Mouse (Mus musculus): ENCODE data around the gene Ctnna2.

The Ctnna2 gene

GRCm38 (mm10) chr6:77817116-77817515 is 162.4 kb downstream of the Ctnna2 start:
- no peak for DNase-seq (ENCODE audit: low read depth)

GRCm38 (mm10) chr6:77811041-77811440 is 168.5 kb downstream of the Ctnna2 start:
- no peak for DNase-seq (ENCODE audit: low read depth)

GRCm38 (mm10) chr6:77802604-77803003 is 176.9 kb downstream of the Ctnna2 start:
- DNase-seq (ENCODE audit: low read depth) = no peak

- DNase-seq (ENCODE audit: low read depth) = no peak
These were observed 196.2 kb downstream of the Ctnna2 start for GRCm38 (mm10) chr6:77783342-77783741.

- no peak for DNase-seq (ENCODE audit: low read depth)
These were observed 211.0 kb downstream of the Ctnna2 start for GRCm38 (mm10) chr6:77768357-77769103.

- no peak for DNase-seq (ENCODE audit: low read depth)
These were observed 221.3 kb downstream of the Ctnna2 start for GRCm38 (mm10) chr6:77758164-77758563.

GRCm38 (mm10) chr6:77745426-77745825 is 234.1 kb downstream of the Ctnna2 start:
- no peak for DNase-seq (ENCODE audit: low read depth)

- DNase-seq (ENCODE audit: low read depth) = no peak
These were observed 235.8 kb downstream of the Ctnna2 start for GRCm38 (mm10) chr6:77743651-77744050.

GRCm38 (mm10) chr6:77742988-77743387 is 236.5 kb downstream of the Ctnna2 start:
- no peak for DNase-seq (ENCODE audit: low read depth)

GRCm38 (mm10) chr6:77738640-77739039 is 240.9 kb downstream of the Ctnna2 start:
- DNase-seq (ENCODE audit: low read depth) = no peak

GRCm38 (mm10) chr6:77724952-77725299 is 254.6 kb downstream of the Ctnna2 start:
- DNase-seq (ENCODE audit: low read depth) = no peak

GRCm38 (mm10) chr6:77724042-77724951 is 255.2 kb downstream of the Ctnna2 start:
- DNase-seq (ENCODE audit: low read depth) = no peak

- DNase-seq (ENCODE audit: low read depth) = no peak
These were observed 285.4 kb downstream of the Ctnna2 start for GRCm38 (mm10) chr6:77694093-77694492.

- no peak for DNase-seq (ENCODE audit: low read depth)
These were observed 292.3 kb downstream of the Ctnna2 start for GRCm38 (mm10) chr6:77687173-77687572.

- DNase-seq (ENCODE audit: low read depth) = peak; percentile 8
These were observed 329.4 kb downstream of the Ctnna2 start for GRCm38 (mm10) chr6:77650127-77650526.

GRCm38 (mm10) chr6:77644591-77644990 is 334.9 kb downstream of the Ctnna2 start:
- no peak for DNase-seq (ENCODE audit: low read depth)

- DNase-seq (ENCODE audit: low read depth) = no peak
These were observed 340.7 kb downstream of the Ctnna2 start for GRCm38 (mm10) chr6:77638784-77639183.

GRCm38 (mm10) chr6:77633997-77634396 is 345.5 kb downstream of the Ctnna2 start:
- no peak for DNase-seq (ENCODE audit: low read depth)

GRCm38 (mm10) chr6:77628573-77629192 is 350.8 kb downstream of the Ctnna2 start:
- no peak for DNase-seq (ENCODE audit: low read depth)

- no peak for DNase-seq (ENCODE audit: low read depth)
These were observed 374.7 kb downstream of the Ctnna2 start for GRCm38 (mm10) chr6:77604642-77605392.

GRCm38 (mm10) chr6:77603914-77604313 is 375.6 kb downstream of the Ctnna2 start:
- DNase-seq (ENCODE audit: low read depth) = no peak

- no peak for DNase-seq (ENCODE audit: low read depth)
These were observed 380.3 kb downstream of the Ctnna2 start for GRCm38 (mm10) chr6:77599244-77599643.
